Mouse (Mus musculus): ENCODE data around the gene Hnrnpll.

- TF ChIP-seq GATA1 (IDR thresholded peaks at IDR 0.05; ENCODE audit: borderline replicate concordance, low read length) (no peak), FLI1 (IDR thresholded peaks at IDR 0.05; ENCODE audit: low read length) (no peak)
These were observed 1.3 kb upstream of the Hnrnpll start for GRCm38 (mm10) chr17:80063386-80063785.

Measured in megakaryocyte, embryonic 14.5 days (primary cell).